Mouse (Mus musculus): ENCODE measurements around the gene Gzmm.

The Gzmm gene

GRCm38 (mm10) chr10:79704065-79704969 is 15.5 kb downstream of the Gzmm start, which contains the start of gene Bsg:
TSS of gene Bsg (plus strand) at chr10:79704491.
- peak; percentile 100 for DNase-seq

DNA sequence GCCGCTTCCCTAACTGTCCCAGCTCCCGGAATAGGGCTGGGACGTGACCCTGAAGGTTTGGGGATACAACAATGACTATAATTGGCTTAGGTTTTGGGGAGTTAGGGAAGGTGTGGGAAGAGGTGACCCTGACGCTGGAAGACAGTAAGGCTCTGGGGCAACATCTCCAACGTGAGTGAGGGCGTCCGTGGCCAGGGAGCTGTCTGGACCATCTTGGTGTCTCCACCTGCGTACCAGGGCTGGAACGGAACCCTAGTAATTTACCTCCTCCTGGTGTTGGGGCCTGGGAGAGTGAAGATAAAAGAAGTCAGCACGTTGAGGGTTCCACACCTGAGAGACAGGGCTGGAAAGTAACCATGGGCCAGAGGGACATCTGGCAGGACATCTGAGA is 16.1 kb downstream of the Gzmm start:
- DNase-seq: no peak

- DNase-seq: no peak
These were observed 17.1 kb downstream of the Gzmm start for GRCm38 (mm10) chr10:79705951-79706350.

DNA sequence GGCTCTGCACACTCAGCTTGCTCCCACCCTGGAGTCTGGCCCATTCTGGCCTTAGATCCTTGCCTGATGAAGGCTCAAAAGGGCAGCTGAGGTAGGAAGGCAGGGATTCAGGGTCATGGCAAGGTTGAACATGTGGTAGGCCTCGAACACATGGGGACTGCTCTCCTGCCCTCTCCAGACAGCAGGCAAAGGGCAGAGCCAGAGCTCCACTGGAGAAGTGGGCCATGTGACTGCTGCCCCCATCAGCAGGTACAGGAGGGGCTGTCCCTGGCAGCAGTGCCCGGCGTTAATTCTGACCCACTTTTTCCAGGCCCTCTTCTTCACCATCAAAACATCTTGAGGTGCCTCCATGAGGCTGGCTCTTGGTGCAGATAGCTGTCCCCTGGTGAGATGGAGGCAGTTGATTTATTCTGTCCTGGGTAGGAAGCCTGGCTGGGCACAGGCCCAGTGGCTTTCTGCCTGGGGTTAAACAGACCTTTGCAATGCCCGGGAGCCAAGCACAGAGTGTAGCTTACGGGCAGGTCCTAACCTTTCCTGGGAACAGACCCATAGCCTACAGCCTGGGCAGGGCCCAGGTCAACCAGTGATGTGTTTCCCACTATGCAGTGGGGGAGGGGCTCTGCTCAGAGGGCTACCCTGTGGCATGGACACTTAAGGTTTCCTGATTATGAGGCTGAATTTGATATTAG is 17.7 kb downstream of the Gzmm start:
- DNase-seq: no peak

GRCm38 (mm10) chr10:79707162-79707561 is 18.3 kb downstream of the Gzmm start:
- DNase-seq: no peak

GRCm38 (mm10) chr10:79707759-79708158 is 18.9 kb downstream of the Gzmm start:
- no peak for DNase-seq

- DNase-seq: no peak
These were observed 19.8 kb downstream of the Gzmm start for GRCm38 (mm10) chr10:79708668-79709067.

DNA sequence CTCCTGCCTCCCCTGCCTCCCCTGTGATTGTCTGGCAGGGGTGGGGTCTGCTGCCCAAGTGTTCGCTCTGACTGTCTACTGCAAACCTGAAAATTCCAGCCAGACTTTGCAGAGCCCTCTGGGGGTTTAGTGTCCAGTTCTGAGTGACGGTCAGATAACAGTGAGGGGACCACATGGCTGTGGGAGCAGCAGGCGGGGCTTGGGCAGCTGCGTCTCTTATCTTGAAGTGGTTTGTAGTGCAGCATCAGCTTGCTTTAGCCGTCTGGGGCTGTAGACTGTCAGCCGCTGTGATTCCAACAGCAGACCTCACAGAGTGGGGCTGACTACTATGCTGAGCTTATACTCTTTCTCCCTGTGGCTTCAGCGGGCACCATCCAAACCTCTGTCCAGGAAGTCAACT is 20.5 kb downstream of the Gzmm start:
- DNase-seq: no peak

- DNase-seq: peak; percentile 48
These were observed 23.2 kb downstream of the Gzmm start for GRCm38 (mm10) chr10:79712029-79712428.

DNA sequence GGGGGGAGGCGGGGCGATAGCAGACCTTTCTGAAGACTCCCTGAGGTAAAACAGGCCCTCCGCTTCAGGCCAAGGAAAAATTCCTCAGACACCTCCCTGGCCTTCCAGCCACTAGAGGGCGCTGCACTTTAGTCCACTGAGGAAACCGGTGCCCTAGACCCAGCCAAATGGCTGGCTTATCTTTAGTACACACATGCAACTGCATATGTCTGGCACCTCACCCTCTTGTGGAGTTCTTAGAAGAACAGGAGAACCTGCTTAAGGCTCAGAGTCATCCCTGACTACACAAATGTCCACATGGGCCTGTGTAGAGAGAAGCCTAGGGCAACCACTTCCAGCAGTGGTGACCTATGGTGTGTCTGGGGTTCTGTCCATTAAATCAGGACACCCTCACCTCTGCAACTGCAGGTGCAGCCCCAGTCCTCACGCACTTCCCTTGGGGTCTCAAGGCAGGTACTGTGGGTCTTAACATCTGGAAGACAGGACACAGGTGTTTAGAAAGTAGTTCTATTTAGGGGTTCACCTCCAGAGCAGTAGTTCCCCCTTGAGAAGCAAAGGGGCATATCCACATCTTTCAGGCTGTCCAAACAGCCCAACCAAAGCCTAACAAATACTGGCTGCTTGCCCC is 23.8 kb downstream of the Gzmm start:
- DNase-seq: peak; percentile 85

DNA sequence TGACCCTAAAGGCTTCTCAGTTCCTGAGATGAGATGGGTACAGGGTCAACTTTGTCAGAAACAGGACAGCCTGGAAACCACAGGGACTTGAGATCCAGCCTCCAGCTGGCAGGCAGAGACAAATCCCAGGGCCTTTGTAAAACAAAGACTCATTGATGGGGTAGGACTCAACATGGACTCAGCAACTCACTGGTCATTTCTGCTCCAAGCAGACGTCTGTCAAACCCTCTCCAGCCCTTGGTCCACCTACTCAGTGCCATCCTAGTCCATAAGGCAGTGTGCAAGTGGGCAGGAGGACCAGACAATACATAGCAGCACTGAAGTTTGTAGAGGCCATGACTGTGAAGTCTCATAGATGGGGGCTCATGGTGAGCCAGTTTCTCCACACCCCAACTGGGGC is 24.3 kb downstream of the Gzmm start:
- DNase-seq: no peak

DNA sequence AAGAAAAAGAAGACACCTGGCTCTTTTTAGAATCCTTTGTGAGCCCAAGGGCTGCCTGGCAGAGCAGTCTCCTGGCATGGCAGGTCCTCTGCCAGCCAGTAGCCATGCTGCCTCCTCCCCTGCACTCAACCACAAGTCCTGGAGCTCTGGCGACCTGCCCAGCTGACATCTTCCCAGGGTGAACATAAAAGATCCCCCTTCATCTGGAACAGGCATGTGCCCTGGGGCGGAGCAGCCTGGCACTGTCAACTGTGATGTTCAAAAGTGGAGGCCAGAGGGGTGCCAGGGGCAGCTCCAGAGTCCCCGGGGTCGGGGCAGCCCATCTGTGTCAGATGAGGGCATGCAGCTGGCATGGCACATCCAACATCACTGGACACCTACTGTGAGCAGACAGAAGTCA is 26.2 kb downstream of the Gzmm start:
- DNase-seq: peak; percentile 67

DNA sequence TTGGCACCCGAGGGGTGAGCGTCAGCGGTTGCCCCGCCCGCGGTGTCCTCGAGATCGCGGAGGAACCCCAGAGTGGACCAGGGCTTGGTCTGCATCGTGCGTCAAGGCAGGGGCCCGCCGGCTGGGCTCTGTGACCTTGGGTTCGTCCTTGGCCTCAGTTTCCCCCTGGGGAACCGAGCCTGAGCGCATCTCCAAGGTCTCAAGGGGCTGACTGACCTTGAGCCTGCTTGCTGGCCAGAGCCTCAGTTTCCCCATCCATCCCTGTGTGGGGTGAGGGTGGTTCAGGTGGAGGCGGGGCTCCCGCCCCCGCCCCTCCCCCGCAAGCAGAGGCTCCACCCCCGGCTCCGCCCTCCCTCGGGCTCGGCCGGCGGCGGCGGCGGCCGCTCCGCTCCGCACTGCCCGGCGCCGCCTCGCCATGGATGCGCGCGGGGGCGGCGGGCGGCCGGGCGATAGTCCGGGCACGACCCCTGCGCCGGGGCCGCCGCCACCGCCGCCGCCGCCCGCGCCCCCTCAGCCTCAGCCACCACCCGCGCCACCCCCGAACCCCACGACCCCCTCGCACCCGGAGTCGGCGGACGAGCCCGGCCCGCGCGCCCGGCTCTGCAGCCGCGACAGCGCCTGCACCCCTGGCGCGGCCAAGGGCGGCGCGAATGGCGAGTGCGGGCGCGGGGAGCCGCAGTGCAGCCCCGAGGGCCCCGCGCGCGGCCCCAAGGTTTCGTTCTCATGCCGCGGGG is 27.6 kb downstream of the Gzmm start, which contains the start of gene Hcn2:
TSS of gene Hcn2 (plus strand) at position 381 of the 734 bp plus-strand sequence.
- peak; percentile 33 for DNase-seq

DNA sequence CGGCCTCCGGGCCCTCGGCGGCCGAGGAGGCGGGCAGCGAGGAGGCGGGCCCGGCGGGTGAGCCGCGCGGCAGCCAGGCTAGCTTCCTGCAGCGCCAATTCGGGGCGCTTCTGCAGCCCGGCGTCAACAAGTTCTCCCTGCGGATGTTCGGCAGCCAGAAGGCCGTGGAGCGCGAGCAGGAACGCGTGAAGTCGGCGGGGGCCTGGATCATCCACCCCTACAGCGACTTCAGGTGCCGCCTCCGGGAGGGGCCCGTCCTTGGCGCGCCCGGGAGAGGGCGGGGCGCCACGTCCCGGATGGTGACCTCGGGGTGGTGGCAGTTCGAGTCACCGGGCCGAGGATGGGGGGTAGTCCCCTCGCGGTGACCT is 28.2 kb downstream of the Gzmm start:
- peak; percentile 53 for DNase-seq

DNA sequence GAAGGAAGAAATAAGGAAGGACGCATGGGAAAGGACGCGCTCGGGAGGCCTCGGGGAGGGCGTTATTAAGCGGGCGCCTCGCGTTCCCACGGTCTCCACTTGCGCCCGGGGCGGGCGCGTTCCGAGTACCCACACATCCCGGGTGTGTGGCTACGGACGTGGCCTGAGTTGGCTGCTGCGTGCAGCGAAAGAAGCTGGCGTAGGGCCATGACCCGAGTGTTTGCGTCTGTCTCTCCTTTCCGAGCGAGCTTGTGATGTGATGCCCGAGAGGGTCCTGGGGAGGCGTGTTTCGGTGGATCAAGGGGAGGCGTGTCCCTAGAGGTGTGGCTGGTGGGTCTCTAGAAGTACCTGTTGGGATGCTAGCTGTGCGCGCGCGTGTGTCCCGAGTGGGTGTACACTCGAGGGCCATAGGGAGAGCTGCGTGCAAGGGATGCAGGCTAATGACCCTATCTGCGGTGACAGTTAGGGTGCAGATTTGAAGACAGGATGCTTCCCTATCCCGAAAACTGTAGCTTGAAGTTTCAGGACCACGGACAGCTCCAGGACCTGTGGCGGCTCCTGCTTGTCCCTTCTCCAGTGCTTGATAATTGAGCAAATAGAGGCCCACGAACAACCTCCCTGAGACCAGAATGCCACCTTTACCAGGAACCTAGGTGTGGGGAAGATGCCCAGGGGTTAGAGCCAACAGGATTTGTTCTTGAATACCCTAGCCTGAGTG is 29.0 kb downstream of the Gzmm start:
- DNase-seq: peak; percentile 81

DNA sequence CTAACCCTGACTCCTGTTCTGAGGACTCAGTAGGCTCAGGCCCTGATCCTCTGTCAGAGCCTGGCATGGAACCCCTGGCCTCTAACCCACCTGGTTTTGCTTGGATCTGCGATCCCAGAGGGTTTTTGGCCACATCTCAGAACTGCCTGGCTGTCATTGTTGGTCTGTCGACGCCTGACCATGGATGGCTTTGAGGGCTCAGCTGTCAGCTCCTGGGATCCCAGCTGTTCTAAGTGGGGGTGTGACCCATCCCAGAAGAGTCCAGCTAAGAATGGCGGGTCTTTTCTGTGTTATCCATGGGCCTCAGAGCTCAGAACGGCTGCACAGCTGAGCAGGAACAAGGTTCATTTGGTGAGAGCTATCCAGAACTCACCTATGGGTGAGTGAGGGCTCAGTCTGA is 32.3 kb downstream of the Gzmm start:
- DNase-seq: no peak

- DNase-seq: no peak
These were observed 34.2 kb downstream of the Gzmm start for GRCm38 (mm10) chr10:79723047-79723446.

DNA sequence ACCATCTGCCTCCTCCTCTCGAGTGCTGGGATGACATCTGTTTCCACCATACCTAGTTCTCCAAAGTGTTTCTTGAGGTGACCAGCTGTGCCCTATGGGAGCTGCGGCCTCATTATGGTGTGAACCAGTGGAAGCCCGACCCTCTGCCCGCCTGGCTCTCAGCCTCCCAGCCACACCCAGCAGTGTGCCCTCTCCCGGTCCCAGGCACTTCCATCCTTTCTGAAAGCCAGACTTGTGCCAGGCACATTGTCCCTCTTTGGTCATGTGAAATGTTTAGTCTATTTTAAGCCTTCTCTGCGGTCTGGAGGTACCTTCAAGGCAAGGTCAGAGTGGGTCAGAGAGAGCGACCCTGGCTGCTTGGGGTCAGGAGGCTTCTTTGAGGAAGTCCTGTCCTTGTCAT is 34.9 kb downstream of the Gzmm start:
- no peak for DNase-seq

GRCm38 (mm10) chr10:79726090-79726489 is 37.3 kb downstream of the Gzmm start:
- peak; percentile 65 for DNase-seq

- DNase-seq: peak; percentile 22
These were observed 39.8 kb downstream of the Gzmm start for GRCm38 (mm10) chr10:79728323-79729249.

DNA sequence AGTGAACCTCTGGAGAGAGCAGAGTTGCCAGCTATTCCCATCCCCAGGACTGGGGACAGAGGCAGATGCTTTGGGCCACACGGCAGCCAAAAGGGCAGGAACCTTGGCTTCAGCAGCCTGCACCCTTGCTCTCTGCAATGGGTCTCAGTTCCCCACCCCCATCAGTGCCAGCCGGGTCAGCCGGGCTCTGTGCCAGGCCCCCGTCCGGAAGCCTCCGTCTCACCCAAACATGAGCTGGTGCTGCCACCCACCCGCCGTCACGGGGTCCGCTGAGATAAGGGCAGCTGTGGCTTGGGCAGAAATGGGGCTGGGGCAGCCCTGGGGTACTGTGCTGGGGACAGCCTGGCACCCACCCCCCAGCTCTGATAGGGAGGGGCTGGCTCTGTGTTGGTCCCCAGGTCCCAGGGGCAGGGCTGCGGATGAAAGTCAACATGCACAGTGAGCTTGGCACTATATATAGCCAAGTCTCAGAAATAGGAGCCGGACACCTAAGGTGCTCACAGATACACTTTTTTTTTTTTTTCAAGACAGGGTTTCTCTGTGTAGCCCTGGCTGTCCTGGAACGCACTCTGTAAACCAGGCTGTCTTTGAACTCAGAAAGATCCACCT is 40.6 kb downstream of the Gzmm start:
- no peak for DNase-seq

Data from retina, postnatal 1 day (tissue).